Mouse (Mus musculus): ENCODE measurements around the gene Bysl. TPM values are rescaled to one million over a fixed set of nuclear protein-coding genes. Genes with fewer than 3 reads are reported as not detected.
A peak's percentile ranks its signal among the peaks of the same experiment; 100 is the strongest.

Bysl gene
- total and polyA plus RNA-seq, 2 experiments from 2014 or later, result 17.4 to 19.9 TPM

DNA sequence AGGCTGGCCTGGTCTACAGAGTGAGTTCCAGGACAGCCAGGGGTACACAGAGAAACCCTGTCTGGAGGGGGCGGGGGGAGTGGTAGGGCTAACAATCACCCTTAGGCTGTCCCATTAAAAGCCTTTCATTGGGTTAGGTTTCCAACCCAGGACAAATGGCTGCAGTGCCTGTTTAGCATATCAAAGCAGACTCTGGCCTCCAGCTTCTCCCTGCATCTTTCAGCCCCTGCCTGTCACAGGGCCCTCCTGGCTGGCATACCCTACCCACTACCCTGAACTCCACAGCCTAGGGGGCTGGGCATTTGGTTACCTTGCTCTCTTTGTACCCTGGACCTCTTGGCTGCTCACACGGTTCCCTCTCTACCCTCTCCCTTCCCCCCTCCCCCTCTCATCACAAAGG lies 45.2 kb downstream of the Bysl start:
- 34% methylated on average over 2 of the region's 2 CpGs for WGBS
- ATAC-seq (ENCODE audit: insufficient read depth, low read depth), result no peak
- no peaks in the 10 kb centered on the region for H3K4me1 ChIP-seq (ENCODE audit: control insufficient read depth, insufficient read depth)

DNA sequence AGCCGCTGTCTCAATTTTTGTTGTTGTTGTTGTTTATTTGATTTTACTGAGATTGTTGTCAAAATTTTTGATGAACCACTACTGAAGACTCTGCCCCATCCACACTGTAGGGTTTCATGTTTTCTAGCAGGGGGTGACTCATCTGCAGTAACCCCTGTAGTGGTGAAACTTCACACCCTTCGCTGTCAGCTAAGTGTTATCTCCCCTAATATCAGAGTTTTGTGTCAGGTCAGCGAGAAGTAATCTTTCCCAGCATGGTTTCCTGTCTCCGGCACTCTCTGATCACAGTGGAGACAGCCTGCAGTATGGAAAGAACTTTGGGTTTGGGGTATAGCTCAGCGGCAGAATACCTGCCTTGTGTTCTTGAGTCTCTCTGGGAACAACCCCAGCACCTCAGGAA lies 46.7 kb downstream of the Bysl start:
- Histone ChIP-seq H3K4me2 (ENCODE audit: low read depth, low read length) (no peak overlapping the region), H3K27ac (ENCODE audit: low read depth) (no peak overlapping the region), H3K4me3 (ENCODE audit: low read depth, low read length) (no peak overlapping the region), H3K36me3 (replicated peaks; ENCODE audit: control insufficient read depth, insufficient read depth, low read length) (no peaks in the 10 kb centered on the region), H3K9me3 (replicated peaks; ENCODE audit: control insufficient read depth, low read length) (no peaks in the 10 kb centered on the region), H3K27me3 (ENCODE audit: control insufficient read depth, insufficient read depth, low read length) (no peaks in the 10 kb centered on the region), H3K9ac (replicated peaks; ENCODE audit: low read depth, low read length) (no peak overlapping the region), H3K4me1 (ENCODE audit: control insufficient read depth, insufficient read depth) (0 out of 2 replicates have a peak, but pooled peaks cover 5% of the 10 kb centered on the region)
- ATAC-seq (ENCODE audit: insufficient read depth, low read depth) (no peak), DNase-seq (ENCODE audit: low spot score) (no peak)
- TF ChIP-seq CTCF (IDR thresholded peaks at IDR 0.05; ENCODE audit: low read depth), result no peak
- no peak for TF ChIP-seq EP300 (IDR thresholded peaks at IDR 0.05; ENCODE audit: low read depth)
- 61% methylated on average over 5 of the region's 5 CpGs for WGBS

More for the DNA sequence above, 45.2 kb downstream of the Bysl start:
- no peak for TF ChIP-seq EP300 (IDR thresholded peaks at IDR 0.05; ENCODE audit: low read depth)
- no peak for TF ChIP-seq CTCF (IDR thresholded peaks at IDR 0.05; ENCODE audit: low read depth)
- DNase-seq (ENCODE audit: low spot score), result no peak
- H3K27ac ChIP-seq (ENCODE audit: low read depth), result no peak overlapping the region; the same call in 1 of the 2 replicates
- H3K4me3 ChIP-seq (ENCODE audit: low read depth, low read length), result no peak overlapping the region
- H3K4me2 ChIP-seq (ENCODE audit: low read depth, low read length), result no peak overlapping the region
- no peaks in the 10 kb centered on the region for H3K36me3 ChIP-seq (replicated peaks; ENCODE audit: control insufficient read depth, insufficient read depth, low read length)
- H3K9me3 ChIP-seq (replicated peaks; ENCODE audit: control insufficient read depth, low read length), result no peaks in the 10 kb centered on the region
- H3K27me3 ChIP-seq (ENCODE audit: control insufficient read depth, insufficient read depth, low read length), result no peaks in the 10 kb centered on the region
- H3K9ac ChIP-seq (replicated peaks; ENCODE audit: low read depth, low read length), result no peak overlapping the region

DNA sequence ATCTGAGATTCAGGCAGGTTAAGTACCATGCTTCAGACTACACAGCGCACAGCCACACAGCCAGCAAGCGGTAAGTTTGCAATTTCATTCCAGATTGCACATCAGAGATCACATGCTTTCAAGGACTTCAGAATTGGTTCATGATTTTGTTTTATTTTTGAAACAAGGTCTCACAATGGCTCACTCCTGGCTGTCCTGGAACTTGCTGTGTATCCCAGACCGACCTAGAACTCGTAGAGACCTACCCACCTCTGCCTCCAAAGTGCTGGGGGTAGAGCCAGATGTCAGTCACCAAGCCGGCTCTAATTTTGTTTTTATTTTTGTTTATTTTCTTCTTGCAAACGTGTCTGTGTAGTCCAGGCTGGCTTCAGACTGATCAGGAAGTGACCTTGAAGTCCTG lies 48.4 kb downstream of the Bysl start:
- H3K27ac ChIP-seq (ENCODE audit: low read depth), result no peak overlapping the region
- no peaks in the 10 kb centered on the region for H3K36me3 ChIP-seq (replicated peaks; ENCODE audit: control insufficient read depth, insufficient read depth, low read length)
- ATAC-seq (ENCODE audit: insufficient read depth, low read depth) (no peak), DNase-seq (ENCODE audit: low spot score) (no peak)
- H3K27me3 ChIP-seq (ENCODE audit: control insufficient read depth, insufficient read depth, low read length), result no peaks in the 10 kb centered on the region
- 74% methylated on average over 6 of the region's 6 CpGs for WGBS
- H3K4me1 ChIP-seq (ENCODE audit: control insufficient read depth, insufficient read depth), result 0 out of 2 replicates have a peak, but pooled peaks cover 6% of the 10 kb centered on the region
- no peak overlapping the region for H3K4me2 ChIP-seq (ENCODE audit: low read depth, low read length)
- TF ChIP-seq CTCF (IDR thresholded peaks at IDR 0.05; ENCODE audit: low read depth) (no peak), EP300 (IDR thresholded peaks at IDR 0.05; ENCODE audit: low read depth) (no peak)
- no peak overlapping the region for H3K9ac ChIP-seq (replicated peaks; ENCODE audit: low read depth, low read length)
- no peak overlapping the region for H3K4me3 ChIP-seq (ENCODE audit: low read depth, low read length)
- no peaks in the 10 kb centered on the region for H3K9me3 ChIP-seq (replicated peaks; ENCODE audit: control insufficient read depth, low read length)

DNA sequence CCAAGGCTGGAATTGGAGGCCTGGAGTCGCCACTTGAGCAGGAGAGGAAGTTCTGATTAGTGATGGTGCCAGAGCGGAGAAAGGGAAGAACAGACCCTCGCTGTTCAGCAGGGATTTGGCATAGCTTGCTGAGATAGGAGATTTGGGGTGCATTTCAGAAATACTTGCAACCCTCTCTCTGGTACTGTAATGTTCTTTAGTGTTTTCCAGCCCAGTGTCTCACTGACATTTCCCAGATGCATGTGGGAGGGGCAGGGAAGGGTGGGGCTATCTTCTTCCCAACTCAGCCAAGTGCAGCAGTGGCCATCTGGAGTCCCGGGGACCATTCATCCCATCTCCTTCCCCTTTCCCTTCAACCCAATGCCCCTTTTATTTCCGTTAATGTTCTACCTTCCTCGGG lies 51.6 kb downstream of the Bysl start:
- 28% methylated on average over 6 of the region's 6 CpGs for WGBS
- Histone ChIP-seq H3K27me3 (ENCODE audit: control insufficient read depth, insufficient read depth, low read length) (no peaks in the 10 kb centered on the region), H3K27ac (ENCODE audit: low read depth) (no peak overlapping the region), H3K4me2 (ENCODE audit: low read depth, low read length) (no peak overlapping the region), H3K9me3 (replicated peaks; ENCODE audit: control insufficient read depth, low read length) (no peaks in the 10 kb centered on the region), H3K4me3 (ENCODE audit: low read depth, low read length) (no peak overlapping the region), H3K36me3 (replicated peaks; ENCODE audit: control insufficient read depth, insufficient read depth, low read length) (no peaks in the 10 kb centered on the region), H3K9ac (replicated peaks; ENCODE audit: low read depth, low read length) (no peak overlapping the region), H3K4me1 (ENCODE audit: control insufficient read depth, insufficient read depth) (0 out of 2 replicates have a peak, but pooled peaks cover 6% of the 10 kb centered on the region)
- ATAC-seq (ENCODE audit: insufficient read depth, low read depth) (0 out of 2 replicates have a peak, but pooled peaks have one; percentile 47), DNase-seq (ENCODE audit: low spot score) (peak; percentile 35)
- TF ChIP-seq EP300 (IDR thresholded peaks at IDR 0.05; ENCODE audit: low read depth) (no peak), CTCF (IDR thresholded peaks at IDR 0.05; ENCODE audit: low read depth) (no peak)

DNA sequence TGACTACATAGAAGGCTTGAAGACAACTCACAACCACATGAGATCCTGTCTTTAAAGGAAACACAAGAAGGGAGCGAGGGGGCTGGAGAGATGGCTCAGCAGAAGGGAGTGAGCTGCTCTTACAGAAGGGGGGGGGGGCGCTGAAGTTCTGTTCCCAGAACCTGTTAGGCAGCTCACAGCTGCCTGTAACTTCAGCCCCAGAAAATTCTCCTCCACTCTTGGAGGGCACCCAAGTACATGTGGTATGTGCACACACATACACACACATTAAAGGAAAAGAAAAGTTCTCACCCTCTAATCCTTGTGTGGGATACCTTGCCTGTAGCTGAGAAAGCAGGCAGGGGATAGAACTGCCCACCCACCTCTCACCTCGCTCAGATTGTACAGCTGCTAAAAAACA lies 54.1 kb downstream of the Bysl start:
- ATAC-seq (ENCODE audit: insufficient read depth, low read depth), result no peak
- no peak overlapping the region for H3K4me3 ChIP-seq (ENCODE audit: low read depth, low read length)

DNA sequence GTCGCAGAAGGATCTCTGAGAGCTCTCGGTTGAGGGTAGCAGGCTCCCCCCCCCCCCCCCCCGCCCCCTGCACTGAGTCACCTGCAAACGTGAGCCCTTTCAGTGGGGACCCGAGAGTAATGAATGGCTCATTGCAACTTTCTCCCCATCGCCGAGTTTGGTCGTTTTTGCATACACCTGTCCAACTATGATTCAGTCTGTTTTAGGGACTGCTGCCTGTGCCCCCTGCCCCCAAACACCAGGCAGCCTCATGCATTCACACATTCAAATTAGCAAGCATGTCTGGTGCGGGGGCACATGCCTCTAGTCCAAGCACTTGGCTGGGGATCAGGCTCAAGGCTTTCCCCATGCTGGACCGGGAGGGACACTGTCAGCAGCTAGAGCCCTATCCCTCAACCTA lies 56.7 kb downstream of the Bysl start:
- no peak for ATAC-seq (ENCODE audit: insufficient read depth, low read depth)
- H3K4me3 ChIP-seq (ENCODE audit: low read depth, low read length), result no peak overlapping the region
- no peak overlapping the region for H3K27ac ChIP-seq (ENCODE audit: low read depth)
- H3K9ac ChIP-seq (replicated peaks; ENCODE audit: low read depth, low read length), result no peak overlapping the region
- no peak overlapping the region for H3K4me2 ChIP-seq (ENCODE audit: low read depth, low read length)
- 0 out of 2 replicates have a peak, but pooled peaks cover under 1% of the 10 kb centered on the region for H3K4me1 ChIP-seq (ENCODE audit: control insufficient read depth, insufficient read depth)
- DNase-seq (ENCODE audit: low spot score), result no peak
- no peak for TF ChIP-seq CTCF (IDR thresholded peaks at IDR 0.05; ENCODE audit: low read depth)
- TF ChIP-seq EP300 (IDR thresholded peaks at IDR 0.05; ENCODE audit: low read depth), result no peak
- WGBS, result 74% methylated on average over 10 of the region's 10 CpGs
- no peaks in the 10 kb centered on the region for H3K27me3 ChIP-seq (ENCODE audit: control insufficient read depth, insufficient read depth, low read length)
- no peaks in the 10 kb centered on the region for H3K36me3 ChIP-seq (replicated peaks; ENCODE audit: control insufficient read depth, insufficient read depth, low read length)
- H3K9me3 ChIP-seq (replicated peaks; ENCODE audit: control insufficient read depth, low read length), result no peaks in the 10 kb centered on the region

More for the DNA sequence above, 54.1 kb downstream of the Bysl start:
- no peaks in the 10 kb centered on the region for H3K27me3 ChIP-seq (ENCODE audit: control insufficient read depth, insufficient read depth, low read length)
- H3K9ac ChIP-seq (replicated peaks; ENCODE audit: low read depth, low read length), result no peak overlapping the region
- no peak for TF ChIP-seq EP300 (IDR thresholded peaks at IDR 0.05; ENCODE audit: low read depth)
- no peak for TF ChIP-seq CTCF (IDR thresholded peaks at IDR 0.05; ENCODE audit: low read depth)
- H3K9me3 ChIP-seq (replicated peaks; ENCODE audit: control insufficient read depth, low read length), result no peaks in the 10 kb centered on the region
- 70% methylated on average over 3 of the region's 3 CpGs for WGBS
- no peaks in the 10 kb centered on the region for H3K36me3 ChIP-seq (replicated peaks; ENCODE audit: control insufficient read depth, insufficient read depth, low read length)
- DNase-seq (ENCODE audit: low spot score), result no peak
- H3K4me1 ChIP-seq (ENCODE audit: control insufficient read depth, insufficient read depth), result 0 out of 2 replicates have a peak, but pooled peaks cover 6% of the 10 kb centered on the region
- no peak overlapping the region for H3K4me2 ChIP-seq (ENCODE audit: low read depth, low read length)
- no peak overlapping the region for H3K27ac ChIP-seq (ENCODE audit: low read depth)
